Mouse (Mus musculus) forebrain, embryonic 11.5 days (tissue): ENCODE measurements around the gene Mrap2. TPM values are rescaled to one million over a fixed set of nuclear protein-coding genes. Genes with fewer than 3 reads are reported as not detected.

Experiments used
- ATAC-seq: fragments of 200-750 bp; cut with Nextera tagmentation; replicated peaks from 2 replicates; pipeline ENCODE4 v1.8.0; 2017; ENCODE audit warnings: moderate TSS enrichment; ENCODE audit not compliant: low FRiP score
- DNase-seq: peaks from one replicate; pipeline ENCODE4 v3.0.0-alpha.2; 2017; ENCODE audit warnings: low spot score
- H3K27ac ChIP-seq: fragments of 300-500 bp; sonication (generic); 2 replicates; pipeline ENCODE4 v1.5.1; 2014; ENCODE audit warnings: low read depth, low read length
- H3K27me3 ChIP-seq: fragments of 300-500 bp; sonication (generic); 2 replicates; pipeline ENCODE4 v1.6.1; 2014; ENCODE audit warnings: mild to moderate bottlenecking, low read length, mixed read lengths; ENCODE audit not compliant: control insufficient read depth, insufficient read depth
- H3K36me3 ChIP-seq: fragments of 300-500 bp; sonication (generic); 2 replicates; pipeline ENCODE4 v1.6.1; 2014; ENCODE audit warnings: mild to moderate bottlenecking, low read length, moderate library complexity, mixed read lengths; ENCODE audit not compliant: control insufficient read depth, insufficient read depth
- H3K4me1 ChIP-seq: fragments of 300-500 bp; sonication (generic); replicated peaks from 2 replicates; pipeline ENCODE4 v1.6.1; 2014; ENCODE audit warnings: low read length, mixed read lengths; ENCODE audit not compliant: control insufficient read depth, insufficient read depth
- H3K4me2 ChIP-seq: fragments of 300-500 bp; sonication (generic); 2 replicates; pipeline ENCODE4 v1.6.1; 2014; ENCODE audit warnings: low read depth, mild to moderate bottlenecking, low read length, moderate library complexity, mixed read lengths; ENCODE audit not compliant: severe bottlenecking
- H3K4me3 ChIP-seq: fragments of 300-500 bp; sonication (generic); 2 replicates; pipeline ENCODE4 v1.5.1; 2014; ENCODE audit warnings: low read depth, low read length
- H3K9ac ChIP-seq: fragments of 300-500 bp; sonication (generic); 2 replicates; pipeline ENCODE4 v1.6.1; 2014; ENCODE audit warnings: low read length
- H3K9me3 ChIP-seq: fragments of 300-500 bp; sonication (generic); 2 replicates; pipeline ENCODE4 v1.6.1; 2016; ENCODE audit warnings: low read length, mixed read lengths; ENCODE audit not compliant: control insufficient read depth
- WGBS: fragments of 180-500 bp; shearing (Covaris S2); extraction: QIAGEN DNeasy Blood & Tissue Kit; methylation state at CpG from one replicate; pipeline ENCODE4 v1.1.7; 2014; 5-methylcytosine and 5-hydroxymethylcytosine counted together
- polyA plus RNA-seq: library from polyadenylated mRNA; unstranded; fragments of >200 nt; fragmentation: Nextera tagmentation; extraction: Ambion mirVana; gene quantifications from 2 replicates; pipeline ENCODE4 v1.2.1, GENCODE M21; 2014

The Mrap2 gene
- polyA plus RNA-seq, 1 experiment from 2014 or later = not detected

DNA sequence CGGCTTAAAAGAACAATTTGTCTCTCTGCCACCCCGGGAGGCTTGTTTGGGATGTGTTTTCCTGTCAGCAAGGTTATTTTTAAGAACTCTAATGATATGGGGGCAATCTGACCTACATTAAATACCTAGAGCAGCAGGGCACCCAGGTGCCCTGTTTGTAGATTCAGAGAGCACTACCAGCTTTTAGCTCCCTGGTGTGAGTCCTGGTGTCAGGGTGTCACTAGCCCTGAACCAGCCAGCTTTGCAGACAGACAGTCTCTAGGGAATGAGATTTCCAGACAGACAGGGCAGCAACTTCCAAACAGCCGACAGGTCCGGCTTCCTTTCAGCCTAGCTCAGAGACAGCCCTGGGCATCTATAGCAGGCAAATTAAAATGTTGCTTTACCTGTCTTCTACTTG is 18.5 kb downstream of the Mrap2 start:
- Histone ChIP-seq H3K36me3 (no peaks in the 10 kb centered on the region), H3K4me1 (no peaks in the 10 kb centered on the region), H3K4me2 (no peak overlapping the region), H3K27ac (no peak overlapping the region), H3K27me3 (no peaks in the 10 kb centered on the region), H3K4me3 (no peak overlapping the region), H3K9me3 (no peaks in the 10 kb centered on the region), H3K9ac (no peak overlapping the region)
- 82% methylated on average over 4 of the region's 4 CpGs for WGBS
- no peak for ATAC-seq
- no peak for DNase-seq

DNA sequence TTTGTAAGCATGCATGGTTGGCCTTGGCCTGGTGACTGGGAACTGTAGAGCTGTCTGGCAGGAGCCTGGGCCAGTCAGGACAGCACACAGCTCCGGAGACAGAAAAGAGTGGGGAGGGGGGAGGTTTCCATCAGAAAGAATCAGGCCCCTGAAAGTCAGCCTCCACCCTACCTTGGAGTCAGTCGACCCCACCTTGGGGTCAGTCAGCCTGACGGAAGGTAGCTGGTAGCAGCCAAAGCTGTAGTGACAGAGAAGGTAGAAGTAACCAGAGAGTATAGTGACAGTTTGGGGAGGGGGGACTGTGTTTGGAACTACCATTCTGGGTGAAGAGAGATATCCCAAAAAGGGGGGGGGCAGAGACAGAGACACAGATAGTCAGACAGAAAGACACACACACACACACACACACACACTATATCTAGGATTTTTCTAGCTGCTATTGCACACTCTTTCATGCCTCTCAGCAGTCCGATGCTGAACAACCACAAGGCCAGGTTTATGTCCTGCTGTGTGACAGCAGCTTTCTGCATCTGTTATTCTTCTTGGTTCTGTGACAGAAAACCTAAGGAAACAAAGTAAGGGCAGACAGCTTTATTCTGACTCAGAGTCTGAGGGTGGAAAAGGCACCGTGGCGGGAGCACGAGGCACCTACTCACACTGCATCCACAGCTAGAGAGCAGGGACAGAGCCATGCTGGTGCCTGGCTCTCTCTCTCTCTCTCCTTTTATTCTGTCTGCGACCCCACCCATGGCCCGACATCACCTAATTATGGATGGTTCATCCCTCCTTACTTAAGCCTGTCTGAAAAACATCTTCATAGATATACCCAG is 23.1 kb downstream of the Mrap2 start:
- Histone ChIP-seq H3K27me3 (no peaks in the 10 kb centered on the region), H3K4me2 (no peak overlapping the region), H3K27ac (no peak overlapping the region), H3K4me3 (no peak overlapping the region), H3K36me3 (no peaks in the 10 kb centered on the region), H3K4me1 (no peaks in the 10 kb centered on the region), H3K9me3 (no peaks in the 10 kb centered on the region), H3K9ac (no peak overlapping the region)
- peak; percentile 23 for DNase-seq
- 71% methylated on average over 9 of the region's 9 CpGs for WGBS
- ATAC-seq = no peak

DNA sequence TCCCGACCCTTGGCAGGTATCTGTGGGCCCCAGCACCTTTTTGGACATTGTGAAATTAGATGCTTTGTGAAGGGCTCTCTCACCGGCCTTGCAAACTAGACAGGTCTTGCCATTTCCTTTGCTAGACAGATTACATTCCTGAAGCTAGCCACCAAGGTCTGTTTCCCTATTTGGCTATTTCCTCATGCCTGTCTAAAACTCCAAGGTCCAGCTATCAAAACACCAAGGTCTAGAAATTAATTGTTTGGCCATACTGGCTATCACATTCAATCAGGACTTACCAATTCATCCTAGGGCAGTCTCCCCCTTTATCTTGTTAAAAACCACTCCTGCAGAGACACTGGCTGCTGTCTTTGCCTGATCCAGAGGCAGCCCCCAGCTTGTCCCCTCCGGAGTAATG is 23.9 kb downstream of the Mrap2 start:
- 67% methylated on average over 3 of the region's 3 CpGs for WGBS
- ATAC-seq = no peak
- H3K27ac ChIP-seq = no peak overlapping the region

DNA sequence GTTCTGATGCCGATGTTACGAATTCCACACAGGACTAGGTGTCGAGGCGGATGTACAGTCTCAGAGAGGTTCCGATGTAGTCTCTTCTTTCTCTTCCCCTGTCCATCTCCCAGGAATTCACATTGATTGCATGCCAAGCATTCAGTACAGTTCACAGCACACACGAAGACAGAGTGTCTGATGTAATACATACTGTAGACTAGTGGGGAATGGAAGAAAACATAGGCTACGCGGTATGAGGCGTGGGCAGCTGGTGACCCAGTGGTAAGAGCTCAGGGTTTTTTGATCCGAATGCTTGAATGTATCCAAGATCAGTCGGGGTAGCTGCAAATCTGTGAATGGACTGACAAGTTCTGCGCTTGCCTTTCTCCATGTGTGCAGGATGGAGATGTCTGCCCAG is 25.0 kb downstream of the Mrap2 start:
- WGBS = 91% methylated on average over 12 of the region's 12 CpGs
- no peaks in the 10 kb centered on the region for H3K36me3 ChIP-seq
- no peak overlapping the region for H3K9ac ChIP-seq
- no peak for DNase-seq
- H3K4me1 ChIP-seq = no peaks in the 10 kb centered on the region
- H3K27me3 ChIP-seq = no peaks in the 10 kb centered on the region
- no peaks in the 10 kb centered on the region for H3K9me3 ChIP-seq
- no peak for ATAC-seq
- H3K4me2 ChIP-seq = no peak overlapping the region
- H3K4me3 ChIP-seq = no peak overlapping the region
- H3K27ac ChIP-seq = no peak overlapping the region

More for the DNA sequence above, 23.9 kb downstream of the Mrap2 start:
- no peak overlapping the region for H3K4me3 ChIP-seq
- no peaks in the 10 kb centered on the region for H3K27me3 ChIP-seq
- H3K4me2 ChIP-seq = no peak overlapping the region
- H3K9me3 ChIP-seq = no peaks in the 10 kb centered on the region
- H3K36me3 ChIP-seq = no peaks in the 10 kb centered on the region
- no peak for DNase-seq
- H3K9ac ChIP-seq = no peak overlapping the region
- H3K4me1 ChIP-seq = no peaks in the 10 kb centered on the region

DNA sequence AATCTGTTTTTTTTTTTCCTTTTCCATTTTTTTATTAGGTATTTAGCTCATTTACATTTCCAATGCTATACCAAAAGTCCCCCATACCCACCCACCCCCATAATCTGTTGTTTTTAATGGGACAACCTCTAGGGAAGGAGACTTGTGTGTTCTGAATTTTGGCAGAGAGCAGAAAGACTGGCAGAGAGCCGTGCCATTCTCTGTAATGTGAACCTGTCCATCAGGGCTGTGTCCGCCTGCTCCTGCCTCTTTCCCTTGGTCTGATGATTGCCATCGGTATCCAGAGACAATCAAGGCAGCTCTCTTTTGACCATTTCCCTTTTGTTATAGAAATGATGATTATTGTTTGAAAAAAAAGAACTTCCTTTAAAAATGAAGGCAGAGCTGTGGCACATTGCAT is 26.8 kb downstream of the Mrap2 start:
- Histone ChIP-seq H3K4me3 (no peak overlapping the region), H3K27me3 (no peaks in the 10 kb centered on the region), H3K27ac (no peak overlapping the region), H3K9ac (no peak overlapping the region), H3K36me3 (no peaks in the 10 kb centered on the region), H3K9me3 (no peaks in the 10 kb centered on the region), H3K4me1 (no peaks in the 10 kb centered on the region), H3K4me2 (no peak overlapping the region)
- ATAC-seq = no peak
- 87% methylated on average over 3 of the region's 3 CpGs for WGBS
- DNase-seq = no peak

DNA sequence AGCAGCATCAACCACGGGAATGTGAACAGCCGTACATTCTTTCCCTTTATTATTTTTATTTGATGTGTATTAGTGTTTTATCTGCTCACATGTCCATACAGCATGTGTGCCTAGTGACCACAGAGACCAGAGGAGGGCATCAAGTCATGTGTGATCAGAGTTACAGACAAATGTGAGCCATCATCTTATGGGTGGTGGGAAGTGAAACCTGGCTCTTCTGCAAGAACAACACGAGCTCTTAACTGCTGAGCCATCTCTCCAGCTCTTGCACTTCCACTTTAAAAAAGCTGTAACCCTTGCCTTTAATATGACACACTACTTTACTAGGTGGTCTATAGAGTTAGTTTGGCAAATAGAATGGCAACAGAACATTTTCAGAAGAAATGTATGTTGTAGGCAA is 27.4 kb downstream of the Mrap2 start:
- Histone ChIP-seq H3K4me3 (no peak overlapping the region), H3K4me1 (no peaks in the 10 kb centered on the region), H3K27ac (no peak overlapping the region), H3K4me2 (no peak overlapping the region), H3K36me3 (no peaks in the 10 kb centered on the region), H3K27me3 (no peaks in the 10 kb centered on the region), H3K9ac (no peak overlapping the region), H3K9me3 (no peaks in the 10 kb centered on the region)
- DNase-seq = no peak
- 86% methylated on average over 3 of the region's 3 CpGs for WGBS
- no peak for ATAC-seq

DNA sequence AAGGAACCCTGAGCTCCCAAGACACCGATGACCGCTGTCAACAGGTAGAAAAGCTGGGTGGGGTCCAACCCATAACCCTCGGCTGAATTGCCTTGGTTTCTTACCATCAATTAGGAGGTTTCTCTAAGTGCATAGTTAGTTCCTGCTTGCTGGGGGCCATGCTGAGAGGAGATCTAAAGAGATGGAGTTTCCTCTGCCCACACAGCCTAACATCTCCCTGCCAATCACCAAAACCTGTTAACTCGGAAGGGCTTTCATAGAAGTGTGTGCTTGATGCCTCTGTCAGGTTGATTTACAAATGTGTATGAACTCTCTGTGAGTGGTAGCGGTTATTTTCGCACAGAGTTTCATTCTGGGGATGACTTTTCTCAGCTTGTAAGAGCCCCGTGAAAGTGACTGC is 34.4 kb downstream of the Mrap2 start:
- Histone ChIP-seq H3K27ac (no peak overlapping the region), H3K27me3 (no peaks in the 10 kb centered on the region), H3K4me3 (no peak overlapping the region), H3K4me1 (no peaks in the 10 kb centered on the region), H3K9ac (no peak overlapping the region), H3K4me2 (no peak overlapping the region), H3K9me3 (no peaks in the 10 kb centered on the region), H3K36me3 (no peaks in the 10 kb centered on the region)
- ATAC-seq (no peak), DNase-seq (no peak)
- 81% methylated on average over 7 of the region's 7 CpGs for WGBS

DNA sequence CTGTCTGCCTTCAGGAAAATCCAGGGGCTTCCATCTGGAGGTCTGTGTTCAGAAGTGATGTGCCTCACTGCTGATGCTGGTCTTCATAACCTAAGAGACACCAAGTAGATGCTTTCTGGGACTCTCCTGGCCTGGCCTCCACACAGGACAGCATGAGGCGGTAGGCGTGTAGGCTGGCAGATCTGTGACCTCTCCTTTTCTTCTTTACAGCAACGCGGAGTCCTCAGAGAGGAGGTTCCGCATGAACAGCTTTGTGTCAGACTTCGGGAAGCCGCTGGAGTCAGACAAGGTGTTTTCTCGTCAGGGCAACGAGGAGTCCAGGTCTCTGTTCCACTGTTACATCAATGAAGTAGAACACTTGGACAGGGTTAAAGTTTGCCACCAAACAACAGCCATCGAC is 38.1 kb downstream of the Mrap2 start:
- Histone ChIP-seq H3K36me3 (no peaks in the 10 kb centered on the region), H3K27me3 (no peaks in the 10 kb centered on the region), H3K4me1 (no peaks in the 10 kb centered on the region), H3K9ac (no peak overlapping the region), H3K27ac (no peak overlapping the region), H3K4me3 (no peak overlapping the region), H3K4me2 (no peak overlapping the region), H3K9me3 (no peaks in the 10 kb centered on the region)
- DNase-seq (no peak), ATAC-seq (no peak)
- 87% methylated on average over 10 of the region's 10 CpGs for WGBS

DNA sequence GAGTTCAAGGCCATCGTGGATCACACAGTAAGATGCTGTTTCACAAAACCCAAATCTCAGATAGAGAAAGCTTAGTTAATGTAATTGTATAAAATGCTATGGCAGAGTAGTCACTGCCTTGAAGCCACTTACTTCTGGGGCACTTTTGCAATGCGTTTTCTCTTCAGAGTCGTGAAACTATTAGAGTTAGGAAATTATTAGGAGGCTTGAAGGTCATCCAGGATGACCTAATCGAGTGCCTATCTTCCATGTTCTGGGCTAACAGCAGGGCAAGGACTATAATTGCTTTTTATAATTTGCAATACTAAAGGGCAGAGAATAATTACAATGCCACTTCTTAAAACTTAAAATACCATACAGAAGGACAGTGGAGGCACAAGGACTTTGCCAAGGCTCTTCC is 43.2 kb downstream of the Mrap2 start:
- Histone ChIP-seq H3K36me3 (peaks cover 11% of the 10 kb centered on the region), H3K27ac (no peak overlapping the region), H3K4me3 (no peak overlapping the region), H3K4me1 (no peaks in the 10 kb centered on the region), H3K4me2 (no peak overlapping the region), H3K9ac (no peak overlapping the region), H3K9me3 (no peaks in the 10 kb centered on the region), H3K27me3 (no peaks in the 10 kb centered on the region)
- 89% methylated on average over 4 of the region's 4 CpGs for WGBS
- no peak for DNase-seq
- no peak for ATAC-seq
